Mouse (Mus musculus) natural killer cell, adult 2 months (primary cell): ENCODE results near the gene Slc2a10.
"Not testable (repeated sequence)": the region's sequence is repeated elsewhere in the genome, so short reads cannot be mapped to it uniquely, and the experiment has no call there.

Source experiments
- DNase-seq, 2 experiments: peaks; one replicate each; pipeline ENCODE4 v3.0.0; 2022; ENCODE audit warnings: low spot score in 2 of 2

Slc2a10 gene

GRCm38 (mm10) chr2:165498816-165499215 is 4.8 kb upstream of the Slc2a10 start:
- no peak for DNase-seq

DNA sequence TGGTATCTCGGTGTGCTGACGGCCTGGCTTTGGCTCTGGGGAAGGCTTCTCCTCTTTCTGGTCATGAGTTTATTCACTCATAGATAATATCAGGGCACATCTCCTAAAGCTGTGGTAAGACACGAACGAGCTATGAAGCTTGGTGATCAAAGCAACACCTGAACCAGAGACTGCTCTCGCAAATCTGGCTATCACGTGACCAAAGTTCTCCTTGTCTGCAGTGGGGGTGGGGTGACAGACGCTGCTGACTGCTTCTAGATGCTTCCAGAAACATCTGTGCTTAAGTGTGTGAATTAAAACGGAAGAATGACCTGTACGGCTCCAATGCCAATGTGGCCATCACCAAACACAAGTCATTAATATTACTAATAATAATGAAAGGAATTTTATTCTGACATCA is 6.1 kb downstream of the Slc2a10 start:
- DNase-seq: no peak

- no peak for DNase-seq
Measured at GRCm38 (mm10) chr2:165510466-165510865, 6.9 kb downstream of the Slc2a10 start.

GRCm38 (mm10) chr2:165510914-165511458 is 7.4 kb downstream of the Slc2a10 start:
- not testable (repeated sequence) for DNase-seq

GRCm38 (mm10) chr2:165511530-165511929 is 7.9 kb downstream of the Slc2a10 start:
- not testable (repeated sequence) for DNase-seq

DNA sequence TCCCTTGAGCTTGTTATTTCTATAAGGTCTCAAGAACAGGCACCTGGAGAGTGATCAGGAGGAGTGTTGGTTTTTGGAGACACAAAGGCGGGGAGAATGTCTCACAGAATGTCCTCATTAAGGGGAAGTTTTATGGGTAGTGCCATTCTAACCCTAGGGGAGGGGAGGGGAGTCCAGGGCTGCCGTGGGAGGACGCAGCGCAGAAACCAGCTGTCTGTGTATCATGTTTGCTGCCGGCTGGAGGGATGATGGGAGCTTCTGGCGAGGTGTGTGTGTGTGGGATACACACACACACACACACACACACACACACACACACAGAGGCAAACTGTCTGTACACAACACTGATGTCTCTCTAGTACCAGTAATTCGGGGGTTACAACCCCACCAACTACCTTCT is 8.8 kb downstream of the Slc2a10 start:
- no peak for DNase-seq

GRCm38 (mm10) chr2:165512870-165513600 is 9.4 kb downstream of the Slc2a10 start:
- no peak for DNase-seq

DNA sequence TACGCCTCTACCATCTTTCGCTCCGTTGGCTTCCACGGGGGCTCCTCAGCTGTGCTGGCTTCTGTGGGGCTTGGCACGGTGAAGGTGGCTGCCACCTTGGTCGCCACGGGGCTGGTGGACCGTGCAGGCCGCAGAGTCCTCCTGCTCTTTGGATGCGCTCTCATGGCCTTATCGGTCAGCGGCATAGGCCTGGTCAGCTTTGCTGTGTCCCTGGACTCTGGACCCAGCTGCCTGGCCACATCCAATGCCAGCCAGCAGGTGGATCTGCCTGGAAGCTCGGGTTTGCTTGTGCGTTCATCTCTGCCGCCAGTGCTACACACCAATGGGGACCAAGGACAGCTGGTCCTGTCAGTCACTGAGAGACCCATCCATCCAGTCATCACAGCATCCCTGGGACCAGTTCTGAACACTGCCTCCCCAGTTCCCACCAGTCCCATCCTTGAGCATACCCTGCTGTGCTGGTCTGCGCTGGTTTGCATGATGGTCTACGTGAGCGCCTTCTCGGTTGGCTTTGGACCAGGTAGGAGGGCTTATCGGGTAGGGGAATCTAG is 11.7 kb downstream of the Slc2a10 start:
- DNase-seq: no peak

- DNase-seq: no peak
Measured at GRCm38 (mm10) chr2:165525609-165526008, 22.0 kb downstream of the Slc2a10 start.

DNA sequence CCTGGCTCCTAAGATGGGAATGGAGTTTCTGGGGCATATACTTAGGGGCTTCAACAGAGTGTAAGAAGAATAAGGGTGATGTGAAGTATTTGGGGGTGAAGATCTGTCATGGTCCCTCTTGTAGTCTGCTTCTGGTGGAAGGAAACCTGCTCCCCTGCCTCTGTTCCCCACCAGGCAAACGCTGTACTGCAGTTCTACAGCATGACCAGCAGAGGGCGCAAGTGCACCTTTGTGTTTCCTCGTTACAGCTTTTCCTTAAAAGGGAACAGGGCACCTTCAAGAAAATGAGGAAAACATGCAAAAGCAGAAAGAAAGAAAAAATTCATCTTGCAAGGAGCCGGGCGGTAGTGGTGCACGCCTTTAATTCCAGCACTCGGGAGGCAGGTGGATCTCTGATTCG is 25.5 kb downstream of the Slc2a10 start:
- peak; percentile 47 to 49 for DNase-seq

- no peak for DNase-seq
Measured at GRCm38 (mm10) chr2:165533789-165534188, 30.2 kb downstream of the Slc2a10 start.

DNA sequence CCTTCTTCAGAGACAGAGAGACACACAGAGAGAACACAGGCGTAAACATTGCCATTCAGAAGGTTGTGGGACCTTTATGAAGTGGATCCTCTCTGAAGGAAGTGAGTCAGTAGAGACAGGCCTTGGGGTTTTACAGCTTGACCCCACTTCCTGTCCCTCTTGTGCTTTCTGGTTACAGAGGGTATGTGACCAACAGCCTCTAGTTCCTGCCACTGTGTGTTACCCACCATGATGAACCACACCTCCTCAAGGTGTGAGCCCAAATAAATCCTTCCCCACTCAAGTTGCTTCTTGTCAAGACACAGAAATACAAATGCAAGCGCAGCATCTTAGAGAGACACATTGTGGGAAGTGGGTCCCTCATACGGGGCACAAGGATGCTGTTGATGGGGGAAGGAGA is 37.4 kb downstream of the Slc2a10 start:
- DNase-seq: peak; percentile 64 to 85

- no peak for DNase-seq
Measured at GRCm38 (mm10) chr2:165542939-165543669, 39.5 kb downstream of the Slc2a10 start.

DNA sequence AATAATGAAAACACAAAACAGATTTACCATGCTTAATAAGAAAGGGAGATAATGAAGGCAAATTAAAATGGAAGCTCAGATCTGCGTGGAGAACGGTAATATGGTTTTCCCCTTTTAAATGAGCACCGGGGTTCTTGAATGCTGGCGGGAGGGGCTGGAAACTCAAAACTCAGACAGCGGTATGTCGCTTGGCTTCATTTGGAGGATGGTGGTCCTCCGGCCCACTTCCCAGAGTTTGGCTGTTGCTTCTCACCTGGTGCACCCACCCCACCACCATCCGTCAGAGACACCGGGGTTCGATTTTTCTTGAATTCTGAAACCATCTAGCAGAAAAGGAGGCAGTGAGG is 40.1 kb downstream of the Slc2a10 start:
- DNase-seq: no peak

- no peak for DNase-seq
Measured at GRCm38 (mm10) chr2:165545687-165546086, 42.1 kb downstream of the Slc2a10 start.

DNA sequence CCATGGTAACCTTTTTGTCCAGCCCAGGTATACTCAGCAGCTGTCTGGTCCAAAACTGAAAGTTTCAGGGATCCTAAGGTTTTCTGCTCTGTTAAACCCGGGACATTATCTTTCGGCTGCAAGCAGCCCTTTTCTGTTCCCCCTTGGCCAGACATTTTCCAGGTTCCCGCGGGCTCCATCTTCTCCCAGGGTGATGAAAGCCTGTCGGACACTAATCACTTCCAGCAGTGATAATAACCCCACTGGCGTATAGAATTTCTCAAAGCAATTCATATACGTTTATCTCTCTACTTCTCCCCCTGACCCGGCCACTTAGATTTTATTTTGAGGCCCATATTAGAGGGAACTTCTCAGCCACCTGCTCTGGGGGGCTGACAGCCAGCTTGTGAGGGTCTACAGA is 42.8 kb downstream of the Slc2a10 start:
- DNase-seq: no peak

DNA sequence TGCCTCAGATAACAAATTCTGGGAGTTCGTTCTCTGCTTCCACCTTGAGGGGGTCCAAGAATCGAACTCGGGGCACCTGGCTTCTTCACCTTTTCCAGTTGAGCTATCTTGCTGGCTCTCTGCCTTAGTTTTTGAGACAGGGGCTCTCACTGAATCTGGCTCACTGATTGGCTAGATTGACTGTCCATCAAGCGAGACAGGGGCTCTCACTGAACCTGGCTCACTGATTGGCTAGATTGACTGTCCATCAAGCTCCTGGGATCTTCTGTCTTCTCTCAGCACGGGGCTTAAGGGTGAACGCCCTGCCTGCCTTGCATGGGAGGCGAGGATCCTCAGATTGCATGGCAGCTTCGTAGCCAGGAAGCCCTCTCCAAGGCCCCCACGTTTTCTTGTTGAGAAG is 43.8 kb downstream of the Slc2a10 start:
- no peak for DNase-seq

GRCm38 (mm10) chr2:165548627-165549026 is 45.0 kb downstream of the Slc2a10 start:
- DNase-seq: no peak

- peak; percentile 21 to 31 for DNase-seq
Measured at GRCm38 (mm10) chr2:165550410-165550809, 46.8 kb downstream of the Slc2a10 start.

DNA sequence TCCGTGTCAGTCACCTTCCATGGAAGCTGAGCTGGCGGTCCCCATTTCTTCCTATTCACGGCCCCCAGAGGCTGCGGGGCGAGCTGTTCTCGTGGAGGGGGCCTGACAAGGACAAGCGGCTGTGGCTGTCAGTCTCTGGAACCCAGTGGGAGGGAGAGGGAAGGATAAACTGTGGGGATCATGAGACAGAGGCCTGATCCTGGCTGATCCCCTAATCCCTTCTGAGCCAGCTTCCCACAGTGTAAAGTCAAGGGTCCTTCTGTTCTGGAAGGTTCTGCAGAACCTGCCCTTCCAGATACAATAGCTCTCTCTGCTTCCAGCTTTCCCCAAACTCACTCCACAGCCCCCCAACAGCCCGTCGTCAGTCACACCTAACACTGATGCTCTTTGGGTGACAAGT is 50.5 kb downstream of the Slc2a10 start:
- DNase-seq: no peak

- DNase-seq: no peak
Measured at GRCm38 (mm10) chr2:165557278-165557677, 53.7 kb downstream of the Slc2a10 start.

- no peak for DNase-seq
Measured at GRCm38 (mm10) chr2:165558916-165559315, 55.3 kb downstream of the Slc2a10 start.
